Mouse (Mus musculus): ENCODE results near the gene Zbtb32. TPM values are rescaled to one million over a fixed set of nuclear protein-coding genes. Genes with fewer than 3 reads are reported as not detected.

The Zbtb32 gene
- polyA plus RNA-seq, 1 experiment from 2014 or later, result 0.31 TPM

DNA sequence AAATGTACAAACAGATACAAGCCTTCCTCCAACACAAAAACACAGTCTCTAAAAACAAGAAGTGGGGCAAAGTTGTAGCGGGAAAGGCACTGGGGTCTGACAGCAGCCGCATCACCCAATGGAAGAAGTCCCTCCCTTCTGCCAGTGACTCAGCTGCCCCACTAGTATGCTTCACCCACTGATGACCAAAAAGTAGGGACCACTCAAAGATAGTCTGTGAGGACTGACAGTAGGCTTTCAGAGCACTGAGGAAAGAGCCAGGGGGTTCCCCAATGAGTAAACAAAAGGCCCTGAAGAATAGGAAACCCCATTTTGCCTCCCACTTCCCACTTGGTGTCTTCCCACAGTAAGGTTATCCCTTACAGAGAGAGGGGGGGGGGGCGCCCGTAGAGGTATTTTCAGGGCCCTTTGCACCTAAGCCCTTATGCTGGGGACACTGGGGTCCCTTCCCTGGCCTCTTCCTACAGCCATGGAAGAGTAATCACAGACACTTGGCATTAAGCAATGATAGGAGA, 4.1 kb downstream of the Zbtb32 start:
- H3K27ac ChIP-seq (ENCODE audit: low read depth, low read length), result no peak overlapping the region
- H3K9me3 ChIP-seq (ENCODE audit: control insufficient read depth, low read length), result no peaks in the 10 kb centered on the region
- H3K4me3 ChIP-seq (ENCODE audit: low read depth, low read length), result no peak overlapping the region
- no peaks in the 10 kb centered on the region; the same call in 1 of the 2 replicates for H3K4me1 ChIP-seq (replicated peaks; ENCODE audit: control insufficient read depth, insufficient read depth, low read length)
- DNase-seq (ENCODE audit: low spot score) (no peak), ATAC-seq (replicated peaks; ENCODE audit: low FRiP score) (no peak)
- no peak overlapping the region for H3K9ac ChIP-seq (ENCODE audit: low read length)
- H3K4me2 ChIP-seq (ENCODE audit: low read depth, low read length, severe bottlenecking), result no peak overlapping the region
- 60% methylated on average over 4 of the region's 4 CpGs for whole genome bisulfite sequencing
- H3K27me3 ChIP-seq (ENCODE audit: control insufficient read depth, insufficient read depth, low read length), result no peaks in the 10 kb centered on the region
- no peaks in the 10 kb centered on the region for H3K36me3 ChIP-seq (ENCODE audit: control insufficient read depth, insufficient read depth, low read length)

DNA sequence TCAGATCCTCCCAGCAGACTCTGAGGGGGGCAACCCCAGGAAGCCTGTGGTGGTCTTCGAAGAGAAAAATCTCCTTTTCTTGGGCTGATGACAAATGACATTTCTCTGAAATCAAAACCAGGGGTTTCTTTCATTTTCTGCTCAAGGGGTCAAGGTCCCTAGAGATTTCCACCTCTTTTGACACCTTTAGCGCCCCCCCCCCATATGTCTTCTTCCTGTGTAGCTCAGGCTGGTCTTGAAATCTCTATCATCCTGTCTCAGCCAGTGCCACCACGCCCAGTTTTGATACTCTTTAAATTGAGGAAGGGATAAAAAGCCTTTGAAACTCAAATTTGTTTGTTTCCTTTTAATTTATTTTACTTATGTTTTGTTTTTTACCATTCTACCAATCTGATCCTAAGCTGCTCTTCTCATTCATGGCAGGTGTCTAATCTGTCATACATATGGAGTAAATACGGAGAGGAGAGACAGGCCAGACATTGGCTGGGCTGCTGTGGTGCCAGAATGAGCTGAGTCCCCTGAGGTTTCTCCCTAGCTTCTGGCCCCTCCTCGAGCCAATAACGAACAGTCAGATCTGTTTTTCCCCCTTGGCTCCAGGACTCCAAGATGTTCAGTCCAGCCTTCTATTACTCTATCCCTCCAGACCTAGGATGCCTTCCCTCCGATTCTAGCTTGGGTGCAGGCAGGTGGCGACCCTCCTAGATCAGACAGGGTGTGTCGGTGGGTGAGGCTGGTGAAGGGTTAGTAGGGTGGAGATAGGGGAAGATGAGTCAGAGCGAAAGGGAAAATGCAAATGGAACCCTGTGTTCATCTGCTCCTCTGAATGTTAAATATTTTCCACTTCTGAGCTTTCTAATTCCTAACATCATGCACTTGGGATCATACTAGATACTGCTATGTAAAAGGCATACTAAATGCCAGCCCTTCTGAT, 4.9 kb downstream of the Zbtb32 start:
- WGBS, result 79% methylated on average over 10 of the region's 10 CpGs
- Histone ChIP-seq H3K4me2 (ENCODE audit: low read depth, low read length, severe bottlenecking) (no peak overlapping the region), H3K9ac (ENCODE audit: low read length) (no peak overlapping the region)

DNA sequence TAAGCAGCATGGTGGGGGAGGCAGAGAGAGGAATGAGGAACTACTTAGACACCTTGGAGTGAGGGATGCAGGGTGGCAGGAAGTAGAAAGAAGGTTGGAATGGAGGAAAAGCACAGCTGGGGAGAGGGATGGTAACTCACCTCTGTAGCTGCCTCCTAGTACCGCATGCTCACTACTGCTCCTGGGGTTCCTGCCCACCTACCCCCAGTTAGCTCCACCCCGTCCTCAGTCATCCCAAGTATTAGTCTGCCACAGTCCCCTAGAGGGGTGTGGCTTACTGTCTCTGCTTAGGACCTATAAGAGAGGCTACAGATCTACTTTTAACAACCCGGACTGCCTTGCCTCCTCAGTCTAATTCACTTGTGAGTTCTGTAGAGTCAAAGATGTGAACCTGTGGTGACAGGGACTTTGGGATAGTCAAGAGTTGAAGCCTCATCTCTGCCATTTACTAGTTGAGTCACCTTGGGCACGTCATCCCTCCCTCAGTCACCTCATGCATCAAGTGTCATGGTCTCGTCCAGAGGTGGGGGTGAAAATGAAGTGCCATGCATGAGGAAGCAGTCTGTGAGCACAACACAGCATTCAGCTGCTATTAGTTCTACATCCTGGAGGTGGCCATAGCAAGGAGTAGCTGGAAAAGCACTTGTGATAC, 5.8 kb downstream of the Zbtb32 start:
- no peaks in the 10 kb centered on the region for H3K27me3 ChIP-seq (ENCODE audit: control insufficient read depth, insufficient read depth, low read length)
- H3K4me2 ChIP-seq (ENCODE audit: low read depth, low read length, severe bottlenecking), result no peak overlapping the region
- H3K9me3 ChIP-seq (ENCODE audit: control insufficient read depth, low read length), result no peaks in the 10 kb centered on the region
- no peak overlapping the region for H3K4me3 ChIP-seq (ENCODE audit: low read depth, low read length)
- WGBS, result 60% methylated on average over 5 of the region's 5 CpGs
- DNase-seq (ENCODE audit: low spot score), result no peak
- no peak overlapping the region for H3K9ac ChIP-seq (ENCODE audit: low read length)
- no peaks in the 10 kb centered on the region for H3K36me3 ChIP-seq (ENCODE audit: control insufficient read depth, insufficient read depth, low read length)
- no peaks in the 10 kb centered on the region; the same call in 1 of the 2 replicates for H3K4me1 ChIP-seq (replicated peaks; ENCODE audit: control insufficient read depth, insufficient read depth, low read length)
- ATAC-seq (replicated peaks; ENCODE audit: low FRiP score), result no peak
- no peak overlapping the region for H3K27ac ChIP-seq (ENCODE audit: low read depth, low read length)

More for the DNA sequence above, 4.9 kb downstream of the Zbtb32 start:
- no peak for DNase-seq (ENCODE audit: low spot score)
- H3K9me3 ChIP-seq (ENCODE audit: control insufficient read depth, low read length), result no peaks in the 10 kb centered on the region
- H3K4me3 ChIP-seq (ENCODE audit: low read depth, low read length), result no peak overlapping the region
- H3K36me3 ChIP-seq (ENCODE audit: control insufficient read depth, insufficient read depth, low read length), result no peaks in the 10 kb centered on the region
- no peak for ATAC-seq (replicated peaks; ENCODE audit: low FRiP score)
- H3K27ac ChIP-seq (ENCODE audit: low read depth, low read length), result no peak overlapping the region
- H3K4me1 ChIP-seq (replicated peaks; ENCODE audit: control insufficient read depth, insufficient read depth, low read length), result no peaks in the 10 kb centered on the region; the same call in 1 of the 2 replicates
- no peaks in the 10 kb centered on the region for H3K27me3 ChIP-seq (ENCODE audit: control insufficient read depth, insufficient read depth, low read length)

DNA sequence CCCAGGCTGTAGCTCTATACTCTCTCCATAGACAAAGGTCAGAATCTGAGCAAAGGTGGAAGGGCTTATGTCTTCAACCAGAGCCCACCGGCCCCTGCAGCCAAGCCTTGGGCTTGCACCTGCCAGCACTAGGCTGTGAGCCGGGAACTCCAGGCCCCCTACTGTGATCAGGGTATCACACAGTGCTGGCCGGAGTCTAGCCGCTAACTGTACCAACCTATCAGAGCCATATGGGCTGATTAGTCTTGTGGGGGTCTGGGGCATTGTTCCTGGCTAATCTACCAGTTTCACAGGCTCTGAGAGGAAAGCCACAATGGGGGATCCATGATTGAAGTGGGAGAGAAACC, 7.1 kb downstream of the Zbtb32 start:
- Histone ChIP-seq H3K9me3 (ENCODE audit: control insufficient read depth, low read length) (no peaks in the 10 kb centered on the region), H3K9ac (ENCODE audit: low read length) (no peak overlapping the region), H3K4me1 (replicated peaks; ENCODE audit: control insufficient read depth, insufficient read depth, low read length) (peaks cover 8% of the 10 kb centered on the region), H3K4me2 (ENCODE audit: low read depth, low read length, severe bottlenecking) (no peak overlapping the region), H3K27me3 (ENCODE audit: control insufficient read depth, insufficient read depth, low read length) (no peaks in the 10 kb centered on the region), H3K4me3 (ENCODE audit: low read depth, low read length) (no peak overlapping the region), H3K27ac (ENCODE audit: low read depth, low read length) (no peak overlapping the region), H3K36me3 (ENCODE audit: control insufficient read depth, insufficient read depth, low read length) (no peaks in the 10 kb centered on the region)
- DNase-seq (ENCODE audit: low spot score), result no peak
- no peak for ATAC-seq (replicated peaks; ENCODE audit: low FRiP score)
- 27% methylated on average over 4 of the region's 4 CpGs for WGBS

DNA sequence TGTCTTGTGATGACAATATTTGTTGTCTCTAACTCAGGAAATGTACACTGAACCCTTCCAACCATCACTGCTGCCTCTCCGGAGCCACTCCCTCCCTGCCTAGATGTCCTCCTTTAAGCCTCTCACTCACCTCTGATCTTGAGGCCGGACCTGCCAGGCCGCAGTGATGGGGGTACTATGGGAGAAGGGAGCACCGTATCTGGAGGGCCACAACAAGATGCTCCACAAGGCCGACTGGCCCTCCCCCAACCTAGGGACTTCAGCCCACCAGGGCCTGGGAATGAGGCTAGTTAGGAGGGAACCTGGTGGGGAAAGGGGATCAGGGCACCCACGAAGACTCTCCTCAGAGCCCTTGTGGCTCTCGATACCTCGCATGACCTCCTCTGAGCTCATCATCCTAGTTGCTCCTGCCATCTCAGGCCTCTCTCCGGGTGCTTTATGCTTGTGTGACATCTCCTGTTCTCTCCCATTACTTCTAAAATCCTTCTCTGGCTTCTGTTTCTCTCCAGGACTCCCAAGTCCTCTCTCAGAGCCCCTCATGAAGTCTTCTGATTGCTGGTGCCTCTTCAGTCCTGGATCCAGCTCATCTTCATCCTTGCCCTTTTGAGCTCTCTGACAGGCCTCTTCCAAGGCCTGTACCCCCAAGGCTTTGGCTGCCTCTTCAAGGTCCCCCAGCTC, 7.6 kb downstream of the Zbtb32 start:
- 86% methylated on average over 9 of the region's 9 CpGs for WGBS
- no peaks in the 10 kb centered on the region for H3K27me3 ChIP-seq (ENCODE audit: control insufficient read depth, insufficient read depth, low read length)
- no peak overlapping the region for H3K4me2 ChIP-seq (ENCODE audit: low read depth, low read length, severe bottlenecking)
- H3K27ac ChIP-seq (ENCODE audit: low read depth, low read length), result no peak overlapping the region
- no peak overlapping the region for H3K4me3 ChIP-seq (ENCODE audit: low read depth, low read length)
- ATAC-seq (replicated peaks; ENCODE audit: low FRiP score) (no peak), DNase-seq (ENCODE audit: low spot score) (no peak)
- H3K36me3 ChIP-seq (ENCODE audit: control insufficient read depth, insufficient read depth, low read length), result no peaks in the 10 kb centered on the region
- H3K9ac ChIP-seq (ENCODE audit: low read length), result no peak overlapping the region
- no peaks in the 10 kb centered on the region for H3K9me3 ChIP-seq (ENCODE audit: control insufficient read depth, low read length)
- peaks cover 8% of the 10 kb centered on the region for H3K4me1 ChIP-seq (replicated peaks; ENCODE audit: control insufficient read depth, insufficient read depth, low read length)

DNA sequence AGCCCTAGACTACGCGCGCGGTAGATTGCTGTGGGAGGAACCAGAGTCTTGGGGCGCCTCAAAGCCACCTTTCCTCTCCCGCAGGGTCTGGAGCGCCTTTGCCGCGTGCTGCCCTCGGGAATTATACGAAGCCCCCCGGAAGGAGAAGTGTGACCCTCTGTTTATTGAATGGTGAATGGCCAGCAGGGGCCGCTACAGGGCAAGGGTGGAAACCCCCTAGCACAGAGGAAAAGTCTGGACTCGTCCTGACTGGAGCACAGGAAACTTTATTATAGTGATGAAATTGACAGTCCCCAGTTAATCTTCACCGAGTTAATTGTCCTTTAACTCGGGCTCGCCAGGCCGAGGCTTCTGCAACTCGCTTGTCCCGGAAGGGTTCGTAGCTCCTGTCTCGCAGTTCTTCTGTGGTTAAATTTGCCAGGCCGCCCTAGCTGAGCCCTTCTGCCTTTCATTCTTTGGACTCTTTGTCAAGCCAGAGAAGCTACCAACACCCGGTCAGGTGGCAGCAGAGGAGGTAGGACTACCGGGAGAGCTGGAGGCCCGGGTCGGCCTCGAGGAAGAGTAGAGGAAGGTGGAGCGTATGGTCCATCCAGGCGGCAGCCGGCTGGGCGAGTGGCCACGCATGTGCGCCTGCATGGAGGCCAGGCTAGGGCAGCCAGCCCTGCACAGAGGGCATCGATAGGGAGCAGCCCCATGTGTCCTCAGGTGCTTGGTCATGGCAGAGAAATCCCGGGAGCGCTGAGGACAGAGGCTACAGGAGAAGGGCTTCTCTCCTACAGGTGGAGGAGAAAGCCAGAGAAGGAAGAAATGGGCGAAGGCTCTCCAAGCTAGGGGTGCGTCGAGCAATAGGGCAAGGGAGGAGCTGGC, 9.0 kb downstream of the Zbtb32 start:
- 29% methylated on average over 40 of the region's 40 CpGs for WGBS
- no peaks in the 10 kb centered on the region for H3K9me3 ChIP-seq (ENCODE audit: control insufficient read depth, low read length)
- peak; percentile 63 for ATAC-seq (replicated peaks; ENCODE audit: low FRiP score)
- peaks cover 4% of the 10 kb centered on the region; the same call in 1 of the 2 replicates for H3K36me3 ChIP-seq (ENCODE audit: control insufficient read depth, insufficient read depth, low read length)
- peak overlapping the region; percentile 99 for H3K9ac ChIP-seq (ENCODE audit: low read length)
- peak; percentile 94 for DNase-seq (ENCODE audit: low spot score)
- H3K4me1 ChIP-seq (replicated peaks; ENCODE audit: control insufficient read depth, insufficient read depth, low read length), result peaks cover 8% of the 10 kb centered on the region
- peak overlapping the region; percentile 96 for H3K4me3 ChIP-seq (ENCODE audit: low read depth, low read length)
- H3K27me3 ChIP-seq (ENCODE audit: control insufficient read depth, insufficient read depth, low read length), result no peaks in the 10 kb centered on the region
- H3K27ac ChIP-seq (ENCODE audit: low read depth, low read length), result peak overlapping the region; percentile 13
- peak overlapping the region; percentile 93 for H3K4me2 ChIP-seq (ENCODE audit: low read depth, low read length, severe bottlenecking)

DNA sequence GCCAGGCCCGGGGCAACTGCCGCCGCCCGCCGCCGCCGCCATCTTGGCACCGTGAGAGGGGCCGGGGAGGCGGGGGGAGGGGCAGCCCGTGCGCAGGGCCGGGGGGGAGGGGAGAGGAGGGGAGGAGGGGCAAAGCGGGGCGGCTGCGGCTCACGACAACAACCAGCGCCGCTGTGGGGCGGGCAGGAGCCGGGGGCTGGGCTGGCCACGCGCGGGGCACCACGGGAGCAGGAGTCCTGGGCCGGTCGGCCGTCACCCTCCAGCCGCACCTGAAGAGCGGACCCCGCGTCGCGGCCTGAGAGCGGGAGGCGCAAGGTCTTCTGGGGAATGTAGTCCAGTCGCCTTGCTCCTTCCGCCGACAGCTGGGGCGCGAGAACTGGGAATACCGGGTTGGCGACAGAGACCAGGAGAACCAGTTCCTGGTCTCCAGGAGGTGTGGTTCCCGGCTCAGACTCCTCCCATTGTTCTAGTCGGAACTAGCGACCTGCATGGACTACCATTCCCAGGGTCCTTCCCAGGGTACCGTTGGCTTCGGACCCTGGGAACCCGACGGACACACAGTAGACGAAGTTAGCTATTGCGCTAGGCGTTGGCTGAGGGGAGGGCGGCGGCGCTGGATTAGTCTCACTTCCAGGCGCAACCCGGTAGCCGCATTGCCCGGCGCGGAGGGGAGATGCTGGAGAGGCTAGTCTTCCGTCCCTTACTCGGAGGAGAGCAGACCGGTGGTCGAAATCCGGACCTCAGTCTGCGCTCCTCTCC, 9.9 kb downstream of the Zbtb32 start, which contains the start of gene Kmt2b:
Kmt2b (minus strand) TSS at position 51 of the 759 bp plus-strand sequence.
- Histone ChIP-seq H3K9ac (ENCODE audit: low read length) (peak within 1 kb of the TSS; percentile 99), H3K27ac (ENCODE audit: low read depth, low read length) (peak within 1 kb of the TSS; percentile 85), H3K4me3 (ENCODE audit: low read depth, low read length) (peak within 1 kb of the TSS; percentile 96), H3K36me3 (ENCODE audit: control insufficient read depth, insufficient read depth, low read length) (peaks cover 9% of the 10 kb centered on the region; the same call in 1 of the 2 replicates), H3K9me3 (ENCODE audit: control insufficient read depth, low read length) (no peaks in the 10 kb centered on the region), H3K27me3 (ENCODE audit: control insufficient read depth, insufficient read depth, low read length) (no peaks in the 10 kb centered on the region), H3K4me2 (ENCODE audit: low read depth, low read length, severe bottlenecking) (peak within 1 kb of the TSS; percentile 93), H3K4me1 (replicated peaks; ENCODE audit: control insufficient read depth, insufficient read depth, low read length) (peaks cover 8% of the 10 kb centered on the region)
- peak; percentile 95 for ATAC-seq (replicated peaks; ENCODE audit: low FRiP score)
- DNase-seq (ENCODE audit: low spot score), result peak; percentile 99
- WGBS, result under 1% methylated on average over 48 of the region's 68 CpGs

All from forebrain, embryonic 11.5 days (tissue).